Mouse (Mus musculus): Measurements from ENCODE around the gene Gm2115.

- TF ChIP-seq POLR2A (IDR thresholded peaks at IDR 0.05; ENCODE audit: insufficient read depth, low read length) (no peak), CTCF (IDR thresholded peaks at IDR 0.05; ENCODE audit: low read depth, low read length) (no peak), EP300 (IDR thresholded peaks at IDR 0.05; ENCODE audit: insufficient read depth, low read depth, low read length) (no peak)
Observed at GRCm38 (mm10) chr7:84544946-84545345, 16.2 kb downstream of the Gm2115 start.

Measured in ES-Bruce4 (cell line).